Mouse (Mus musculus) ZHBTc4 (cell line): ENCODE results near the gene Spata21.

Experiments
- DNase-seq: peaks from one replicate; pipeline ENCODE4 v3.0.0-alpha.2; 2011; ENCODE audit warnings: low read depth, low spot score

Gene Spata21

GRCm38 (mm10) chr4:141088033-141088432, at the start of gene Spata21:
Gene Spata21, plus strand, starts transcription at chr4:141088333.
- no peak for DNase-seq

- peak; percentile 79 for DNase-seq
Observed at GRCm38 (mm10) chr4:141041117-141041516, 47.0 kb upstream of the Spata21 start.

- peak; percentile 75 for DNase-seq
Observed at GRCm38 (mm10) chr4:141044816-141045215, 43.3 kb upstream of the Spata21 start.

- no peak for DNase-seq
Observed at GRCm38 (mm10) chr4:141048810-141049475, 39.2 kb upstream of the Spata21 start.

GRCm38 (mm10) chr4:141049476-141049835, 38.7 kb upstream of the Spata21 start:
- no peak for DNase-seq

GRCm38 (mm10) chr4:141052442-141052841, 35.7 kb upstream of the Spata21 start:
- DNase-seq: no peak

GRCm38 (mm10) chr4:141053138-141053537, 35.0 kb upstream of the Spata21 start:
- DNase-seq: no peak

- DNase-seq: peak; percentile 69
Observed at GRCm38 (mm10) chr4:141053568-141054161, 34.5 kb upstream of the Spata21 start.

GRCm38 (mm10) chr4:141056970-141057369, 31.2 kb upstream of the Spata21 start:
- DNase-seq: peak; percentile 73

- no peak for DNase-seq
Observed at GRCm38 (mm10) chr4:141058835-141059234, 29.3 kb upstream of the Spata21 start.

- peak; percentile 66 for DNase-seq
Observed at GRCm38 (mm10) chr4:141059616-141060425, 28.3 kb upstream of the Spata21 start.

- DNase-seq: peak; percentile 99
Observed at GRCm38 (mm10) chr4:141060426-141061301, 27.5 kb upstream of the Spata21 start, which contains the start of gene Crocc. Gene Crocc, minus strand, starts transcription at chr4:141060550.

GRCm38 (mm10) chr4:141064104-141064659, 24.0 kb upstream of the Spata21 start:
- DNase-seq: no peak

- peak; percentile 84 for DNase-seq
Observed at GRCm38 (mm10) chr4:141065123-141065522, 23.0 kb upstream of the Spata21 start.

- DNase-seq: no peak
Observed at GRCm38 (mm10) chr4:141066709-141067515, 21.2 kb upstream of the Spata21 start.

GRCm38 (mm10) chr4:141067516-141068046, 20.6 kb upstream of the Spata21 start:
- no peak for DNase-seq

- no peak for DNase-seq
Observed at GRCm38 (mm10) chr4:141068655-141069054, 19.5 kb upstream of the Spata21 start.

GRCm38 (mm10) chr4:141069731-141070130, 18.4 kb upstream of the Spata21 start:
- DNase-seq: no peak

GRCm38 (mm10) chr4:141072502-141072901, 15.6 kb upstream of the Spata21 start:
- no peak for DNase-seq

GRCm38 (mm10) chr4:141073661-141074060, 14.5 kb upstream of the Spata21 start:
- no peak for DNase-seq
